Mouse (Mus musculus) small intestine, adult 2 months (tissue): Measurements from ENCODE around the gene Mettl27. TPM values are rescaled to one million over a fixed set of nuclear protein-coding genes. Genes with fewer than 3 reads are reported as not detected.
"Not testable (repeated sequence)": the region's sequence is repeated elsewhere in the genome, so short reads cannot be mapped to it uniquely, and the experiment has no call there.

Experiments
- H3K27ac ChIP-seq: fragments of 200-500 bp; 2 replicates; pipeline ENCODE4 v1.5.1; 2012; ENCODE audit warnings: low read depth, low read length, control low read depth, inconsistent platforms; ENCODE audit not compliant: insufficient read depth
- H3K27me3 ChIP-seq: fragments of 200-500 bp; 2 replicates; pipeline ENCODE4 v1.6.1; 2012; ENCODE audit warnings: mild to moderate bottlenecking, moderate library complexity, low read length, inconsistent platforms; ENCODE audit not compliant: control insufficient read depth, insufficient read depth
- H3K36me3 ChIP-seq: fragments of 200-500 bp; 2 replicates; pipeline ENCODE4 v1.6.1; 2012; ENCODE audit warnings: mild to moderate bottlenecking, low read length, control low read depth, inconsistent platforms; ENCODE audit not compliant: control insufficient read depth, insufficient read depth
- H3K4me1 ChIP-seq: fragments of 200-500 bp; 2 replicates; pipeline ENCODE4 v1.6.1; 2012; ENCODE audit warnings: low read length, inconsistent platforms, mixed read lengths; ENCODE audit not compliant: control insufficient read depth, insufficient read depth, insufficient read length
- H3K4me3 ChIP-seq: fragments of 200-500 bp; 2 replicates; pipeline ENCODE4 v1.5.1; 2012; ENCODE audit warnings: low read depth, mild to moderate bottlenecking, control low read depth, inconsistent platforms, low read length, moderate library complexity
- CTCF ChIP-seq: fragments of 200-500 bp; IDR thresholded peaks from 2 replicates; pipeline ENCODE4 v1.5.1; 2012; ENCODE audit warnings: low read depth, mild to moderate bottlenecking, control low read depth, inconsistent platforms, low read length, moderate library complexity, mixed read lengths; ENCODE audit not compliant: insufficient replicate concordance, insufficient read length; ENCODE audit errors: extremely low read depth
- POLR2A ChIP-seq: fragments of 200-500 bp; IDR thresholded peaks from 2 replicates; pipeline ENCODE4 v1.6.1; 2012; ENCODE audit warnings: low read depth, mild to moderate bottlenecking, control low read depth, inconsistent platforms, low read length, moderate library complexity
- WGBS: fragments of 180-500 bp; shearing (Covaris S2); methylation state at CpG from one replicate; pipeline ENCODE4 v1.1.7; 2018; 5-methylcytosine and 5-hydroxymethylcytosine counted together
- polyA plus RNA-seq: library from polyadenylated mRNA; depleted of rRNA; stranded (reverse); fragments of >200 nt; gene quantifications from 2 replicates; pipeline ENCODE4 v1.2.3, GENCODE M21; 2012

Mettl27 gene
- polyA plus RNA-seq, 1 experiment = 21.4 TPM

DNA sequence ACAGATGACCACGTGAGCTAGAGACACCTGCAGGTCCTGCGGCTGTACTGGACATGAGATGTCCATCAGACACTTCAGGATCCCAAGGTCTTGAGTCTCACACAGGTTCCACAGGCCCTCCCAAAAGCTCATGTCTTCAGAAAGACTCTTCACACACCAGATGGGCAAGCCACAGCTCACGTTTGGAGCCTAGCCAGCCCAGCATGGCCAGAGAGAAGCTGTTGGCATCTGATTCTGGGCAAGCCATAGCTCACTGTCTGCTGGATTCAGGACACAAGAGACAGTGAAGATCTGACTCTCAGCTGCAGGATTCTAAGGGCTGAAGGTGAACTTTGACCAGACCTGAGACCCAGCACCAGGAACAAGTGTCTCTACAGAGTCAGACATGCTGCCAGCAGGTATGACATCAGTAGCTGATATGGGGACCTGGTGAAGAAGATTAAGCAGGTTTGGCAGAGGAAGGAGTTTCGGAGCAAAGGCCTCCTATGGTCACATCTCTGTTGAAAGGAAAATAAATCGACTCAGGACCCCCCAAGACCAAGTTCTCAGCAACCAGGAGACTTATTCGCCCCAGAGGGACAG lies 12.0 kb upstream of the Mettl27 start:
- no peak overlapping the region for H3K4me3 ChIP-seq
- WGBS = 62% methylated on average over 6 of the region's 6 CpGs
- TF ChIP-seq POLR2A (no peak), CTCF (no peak)
- H3K4me1 ChIP-seq = no peaks in the 10 kb centered on the region
- no peak overlapping the region for H3K27ac ChIP-seq
- no peaks in the 10 kb centered on the region for H3K27me3 ChIP-seq
- H3K36me3 ChIP-seq = no peaks in the 10 kb centered on the region

DNA sequence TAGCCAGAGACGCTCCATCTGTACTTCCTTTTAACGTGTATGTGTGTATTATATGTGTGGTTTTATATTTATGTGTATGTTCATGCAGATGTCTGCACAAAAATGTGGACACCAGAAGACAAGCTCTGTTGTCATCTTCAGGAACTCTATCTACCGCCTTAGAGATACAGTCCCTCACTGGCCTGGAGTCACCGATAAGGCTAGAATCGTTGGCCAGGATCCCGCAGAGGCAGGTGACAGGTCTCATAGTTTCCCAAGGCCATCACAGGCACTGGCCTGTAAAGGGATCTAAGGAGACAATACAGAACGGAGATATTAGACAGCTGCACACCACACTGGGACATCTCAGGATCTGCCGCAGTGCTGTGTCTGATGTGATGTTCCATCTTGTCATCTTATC lies 11.1 kb upstream of the Mettl27 start:
- 85% methylated on average over 8 of the region's 8 CpGs for WGBS
- no peak overlapping the region for H3K27ac ChIP-seq
- H3K36me3 ChIP-seq = no peaks in the 10 kb centered on the region

GRCm38 (mm10) chr5:134923141-134923540 lies 9.0 kb upstream of the Mettl27 start:
- Histone ChIP-seq H3K4me1 (no peaks in the 10 kb centered on the region), H3K27me3 (no peaks in the 10 kb centered on the region), H3K36me3 (no peaks in the 10 kb centered on the region), H3K4me3 (no peak overlapping the region), H3K27ac (no peak overlapping the region)
- WGBS = 54% methylated on average over 6 of the region's 6 CpGs
- TF ChIP-seq POLR2A = no peak

More for the DNA sequence above, 11.1 kb upstream of the Mettl27 start:
- H3K4me3 ChIP-seq = no peak overlapping the region
- TF ChIP-seq POLR2A (no peak), CTCF (no peak)
- H3K27me3 ChIP-seq = no peaks in the 10 kb centered on the region
- H3K4me1 ChIP-seq = no peaks in the 10 kb centered on the region

DNA sequence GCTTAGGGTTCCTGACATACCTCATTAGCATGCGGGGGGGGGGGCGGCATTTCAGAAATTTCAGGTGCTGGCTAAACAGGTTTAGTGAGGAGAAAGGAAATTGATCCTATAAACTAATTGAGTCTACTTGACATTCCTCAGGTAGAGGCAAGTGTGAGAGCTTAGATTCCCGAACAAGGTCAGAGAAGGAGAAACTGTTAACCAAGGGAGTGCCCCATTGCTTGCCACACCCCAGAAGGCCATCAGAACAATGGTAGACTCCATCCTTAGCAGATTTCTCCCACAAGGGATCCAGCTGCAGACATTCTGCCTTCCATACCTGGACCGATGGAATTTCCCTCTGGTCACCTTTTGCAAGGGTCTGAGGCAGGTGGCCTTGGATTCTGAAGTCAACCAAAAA lies 5.4 kb upstream of the Mettl27 start:
- WGBS = 64% methylated on average over 4 of the region's 4 CpGs
- no peak overlapping the region for H3K4me3 ChIP-seq
- no peak overlapping the region for H3K27ac ChIP-seq
- H3K36me3 ChIP-seq = no peaks in the 10 kb centered on the region
- H3K27me3 ChIP-seq = no peaks in the 10 kb centered on the region
- TF ChIP-seq POLR2A (no peak), CTCF (no peak)
- no peaks in the 10 kb centered on the region for H3K4me1 ChIP-seq

GRCm38 (mm10) chr5:134929988-134930387 lies 2.2 kb upstream of the Mettl27 start:
- no peak for TF ChIP-seq POLR2A
- TF ChIP-seq CTCF = no peak
- Histone ChIP-seq H3K4me1 (peaks cover 6% of the 10 kb centered on the region), H3K27me3 (no peaks in the 10 kb centered on the region), H3K36me3 (no peaks in the 10 kb centered on the region), H3K4me3 (no peak overlapping the region), H3K27ac (no peak overlapping the region)
- WGBS = 84% methylated on average over 2 of the region's 2 CpGs

DNA sequence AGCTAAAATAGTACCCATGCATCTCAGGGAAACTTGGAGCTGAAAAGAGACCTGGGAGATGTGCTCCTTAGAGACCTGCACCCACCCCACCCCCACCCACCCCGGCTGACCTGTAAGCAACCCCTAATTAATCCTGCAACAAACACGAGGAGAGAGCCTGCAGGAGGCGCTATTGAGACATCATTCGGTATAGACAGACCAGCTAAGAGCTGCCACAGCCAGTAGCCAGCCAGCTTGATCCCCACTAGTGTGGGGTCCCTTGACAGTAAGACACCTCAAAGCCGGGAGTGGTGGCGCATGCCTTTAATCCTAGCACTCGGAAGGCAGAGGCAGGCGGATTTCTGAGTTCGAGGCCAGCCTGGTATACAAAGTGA lies 722 bp downstream of the Mettl27 start:
- no peaks in the 10 kb centered on the region for H3K27me3 ChIP-seq
- H3K27ac ChIP-seq = peak overlapping the region; percentile 98; the same call in 1 of the 2 replicates
- 40% methylated on average over 9 of the region's 9 CpGs for WGBS
- TF ChIP-seq CTCF (peak; percentile 55; the same call in 1 of the 2 replicates), POLR2A (no peak)
- H3K4me3 ChIP-seq = peak overlapping the region; percentile 98
- H3K36me3 ChIP-seq = no peaks in the 10 kb centered on the region
- peaks cover 6% of the 10 kb centered on the region for H3K4me1 ChIP-seq

- TF ChIP-seq POLR2A = no peak
- TF ChIP-seq CTCF = no peak
- Histone ChIP-seq H3K4me3 (no peak overlapping the region), H3K4me1 (peaks cover 6% of the 10 kb centered on the region), H3K27ac (no peak overlapping the region), H3K36me3 (no peaks in the 10 kb centered on the region), H3K27me3 (no peaks in the 10 kb centered on the region)
- 72% methylated on average over 8 of the region's 8 CpGs for WGBS
Observed at GRCm38 (mm10) chr5:134933281-134933680, 1.1 kb downstream of the Mettl27 start.

GRCm38 (mm10) chr5:134933686-134934085 lies 1.5 kb downstream of the Mettl27 start:
- H3K27me3 ChIP-seq, H3K27ac ChIP-seq, H3K4me3 ChIP-seq, H3K36me3 ChIP-seq, H3K4me1 ChIP-seq: not testable (repeated sequence)
- WGBS = 91% methylated on average over 5 of the region's 5 CpGs
